ENCODE assay signal across 28 mouse cellular contexts in the genomic region with DNA sequence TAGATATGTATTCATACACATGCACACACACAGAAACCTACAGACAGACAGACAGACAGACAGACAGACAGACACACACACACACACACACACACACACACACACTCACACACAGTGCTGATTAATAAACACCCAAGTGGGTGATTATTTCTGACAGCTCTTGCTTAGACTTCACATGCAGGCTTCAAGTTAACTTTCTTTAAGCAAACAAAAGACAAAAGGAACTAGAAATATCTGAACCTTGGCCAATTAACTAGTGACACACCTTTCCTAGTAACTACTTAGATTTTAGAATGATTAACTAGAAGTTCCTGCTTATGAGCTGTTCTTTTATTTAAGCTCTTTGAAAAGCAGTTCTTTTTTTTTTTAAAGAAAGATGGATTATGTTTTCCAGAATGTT. TPM values are rescaled to one million over a fixed set of nuclear protein-coding genes. Genes with fewer than 3 reads are reported as not detected.
DNase-seq lines count a peak whose midpoint lies in the region; ATAC-seq and TF ChIP-seq lines count a peak whose summit lies in the region.
"Had no signal": no experiment of that assay in that cellular context is flagged by ENCODE, and none has a peak within 500 bp of the region (broad histone marks: within the 10 kb centered on the region; RNA-seq: fewer than 3 reads in every experiment).

No protein-coding gene starts in this region.

- no peak for TF ChIP-seq EP300 in MEL (IDR thresholded peaks at IDR 0.05; ENCODE audit: low read depth in 1 of 2, low read length in 2 of 2)

- H3K4me1 ChIP-seq in kidney, adult 2 months (ENCODE audit: control insufficient read depth, insufficient read depth, low read length) = no peaks in the 10 kb centered on the region
- H3K4me1 ChIP-seq in MEL (ENCODE audit: control insufficient read depth in 1 of 2, insufficient read depth in 2 of 2, low read length in 2 of 2) = peaks cover 0 to 5% of the 10 kb centered on the region in 2 experiments; a peak in 1 of 4 replicates
- H3K4me1 ChIP-seq in intestine, embryonic 16.5 days (ENCODE audit: control insufficient read depth, insufficient read depth, low read length) = no peaks in the 10 kb centered on the region
- peaks cover 2% of the 10 kb centered on the region; the same call in 1 of the 2 replicates for H3K4me1 ChIP-seq in stomach, embryonic 16.5 days (ENCODE audit: control insufficient read depth, insufficient read depth, low read length)
- H3K4me1 ChIP-seq in liver, embryonic 11.5 days (replicated peaks; ENCODE audit: control insufficient read depth, insufficient read depth, low read length) = no peaks in the 10 kb centered on the region
- H3K4me1 ChIP-seq in heart, embryonic 12.5 days (replicated peaks) = peaks cover 27% of the 10 kb centered on the region
- H3K4me1 ChIP-seq: embryonic facial prominence, embryonic 12.5 days; hindbrain, embryonic 10.5 days; hindbrain, embryonic 13.5 days had no signal

- H3K9ac ChIP-seq in MEL (ENCODE audit: control insufficient read depth, low read depth, low read length, poor library complexity, severe bottlenecking) = no peak overlapping the region
- no peak overlapping the region for H3K9ac ChIP-seq in intestine, embryonic 16.5 days (ENCODE audit: low read depth, low read length)
- no peak overlapping the region for H3K9ac ChIP-seq in stomach, embryonic 16.5 days (ENCODE audit: low read length)
- no peak overlapping the region for H3K9ac ChIP-seq in liver, embryonic 11.5 days (ENCODE audit: low read depth, low read length)
- no peak overlapping the region for H3K9ac ChIP-seq in heart, embryonic 12.5 days
- H3K9ac ChIP-seq: embryonic facial prominence, embryonic 12.5 days; embryonic facial prominence, embryonic 15.5 days; forebrain, postnatal 0 days; heart, embryonic 15.5 days; hindbrain, embryonic 13.5 days had no signal

- no peaks in the 10 kb centered on the region for H3K9me3 ChIP-seq in MEL (replicated peaks; ENCODE audit: insufficient read depth, low read length)
- no peaks in the 10 kb centered on the region for H3K9me3 ChIP-seq in intestine, embryonic 16.5 days (ENCODE audit: control insufficient read depth, low read length)
- no peaks in the 10 kb centered on the region for H3K9me3 ChIP-seq in stomach, embryonic 16.5 days (replicated peaks; ENCODE audit: control insufficient read depth, low read length)
- H3K9me3 ChIP-seq in liver, embryonic 11.5 days (ENCODE audit: control insufficient read depth, low read length) = no peaks in the 10 kb centered on the region
- no peaks in the 10 kb centered on the region for H3K9me3 ChIP-seq in heart, embryonic 12.5 days (replicated peaks)
- H3K9me3 ChIP-seq: embryonic facial prominence, embryonic 12.5 days; embryonic facial prominence, embryonic 15.5 days; heart, embryonic 15.5 days; hindbrain, embryonic 10.5 days; hindbrain, embryonic 13.5 days had no signal

- H3K79me2 ChIP-seq in MEL (ENCODE audit: control insufficient read depth, insufficient read depth, low read length, poor library complexity) = no peaks in the 10 kb centered on the region

- H3K36me3 ChIP-seq in kidney, adult 2 months (ENCODE audit: control insufficient read depth, insufficient read depth, low read length) = no peaks in the 10 kb centered on the region
- no peaks in the 10 kb centered on the region for H3K36me3 ChIP-seq in MEL (ENCODE audit: control insufficient read depth in 1 of 2, insufficient read depth in 2 of 2, low read length in 2 of 2)
- H3K36me3 ChIP-seq in intestine, embryonic 16.5 days (ENCODE audit: control insufficient read depth, insufficient read depth, low read length) = no peaks in the 10 kb centered on the region
- no peaks in the 10 kb centered on the region for H3K36me3 ChIP-seq in stomach, embryonic 16.5 days (ENCODE audit: control insufficient read depth, insufficient read depth, low read length)
- H3K36me3 ChIP-seq in liver, embryonic 11.5 days (ENCODE audit: control insufficient read depth, insufficient read depth, low read length) = no peaks in the 10 kb centered on the region
- H3K36me3 ChIP-seq in heart, embryonic 12.5 days = no peaks in the 10 kb centered on the region
- H3K36me3 ChIP-seq: embryonic facial prominence, embryonic 12.5 days; embryonic facial prominence, embryonic 15.5 days; heart, embryonic 15.5 days; hindbrain, embryonic 10.5 days; hindbrain, embryonic 13.5 days had no signal

- no peak for TF ChIP-seq CTCF in kidney, adult 2 months (conservative IDR thresholded peaks at IDR 0.05; ENCODE audit: insufficient read depth, insufficient read length, low read depth, low read length)
- TF ChIP-seq CTCF in MEL (IDR thresholded peaks at IDR 0.05 in 2 of 3, conservative IDR thresholded peaks at IDR 0.05 in 1 of 3; ENCODE audit: control insufficient read depth in 1 of 3, insufficient read depth in 1 of 3, low read depth in 2 of 3, low read length in 3 of 3, poor library complexity in 1 of 3, severe bottlenecking in 1 of 3) = no peak

- TF ChIP-seq POLR2A in kidney, adult 2 months (IDR thresholded peaks at IDR 0.05; ENCODE audit: low read depth, low read length) = no peak
- no peak for TF ChIP-seq POLR2A in MEL (IDR thresholded peaks at IDR 0.05; ENCODE audit: control insufficient read depth in 1 of 2, insufficient read depth in 1 of 2, low read depth in 1 of 2, low read length in 2 of 2, poor library complexity in 1 of 2)

- H3K27ac ChIP-seq in kidney, adult 2 months (ENCODE audit: insufficient read depth, low read depth, low read length) = no peak overlapping the region
- H3K27ac ChIP-seq in MEL (ENCODE audit: control insufficient read depth, low read depth, low read length) = no peak overlapping the region
- no peak overlapping the region for H3K27ac ChIP-seq in intestine, embryonic 16.5 days (ENCODE audit: low read length)
- no peak overlapping the region for H3K27ac ChIP-seq in stomach, embryonic 16.5 days (ENCODE audit: low read length)
- H3K27ac ChIP-seq in liver, embryonic 11.5 days (ENCODE audit: low read depth, low read length) = no peak overlapping the region
- H3K27ac ChIP-seq in heart, embryonic 12.5 days (ENCODE audit: poor library complexity, severe bottlenecking) = no peak overlapping the region
- H3K27ac ChIP-seq: embryonic facial prominence, embryonic 12.5 days; embryonic facial prominence, embryonic 15.5 days; heart, adult 2 months; heart, embryonic 15.5 days; hindbrain, embryonic 10.5 days; hindbrain, embryonic 13.5 days had no signal

- H3K4me2 ChIP-seq in intestine, embryonic 16.5 days (ENCODE audit: low read depth, low read length) = no peak overlapping the region
- no peak overlapping the region for H3K4me2 ChIP-seq in stomach, embryonic 16.5 days (ENCODE audit: low read depth, low read length)
- no peak overlapping the region for H3K4me2 ChIP-seq in liver, embryonic 11.5 days
- no peak overlapping the region for H3K4me2 ChIP-seq in heart, embryonic 12.5 days
- H3K4me2 ChIP-seq: embryonic facial prominence, embryonic 12.5 days; embryonic facial prominence, embryonic 15.5 days; heart, embryonic 11.5 days; heart, embryonic 15.5 days; hindbrain, embryonic 13.5 days had no signal

- no peak for TF ChIP-seq RAD21 in MEL (IDR thresholded peaks at IDR 0.05; ENCODE audit: low read depth, low read length)

- no peak overlapping the region for H3K4me3 ChIP-seq in kidney, adult 2 months (ENCODE audit: insufficient read depth, low read depth, low read length)
- H3K4me3 ChIP-seq in MEL (ENCODE audit: control insufficient read depth in 1 of 2, insufficient read depth in 1 of 2, low read depth in 2 of 2, low read length in 2 of 2) = no peak overlapping the region
- no peak overlapping the region for H3K4me3 ChIP-seq in intestine, embryonic 16.5 days (ENCODE audit: low read length)
- H3K4me3 ChIP-seq in stomach, embryonic 16.5 days (replicated peaks; ENCODE audit: low read length) = no peak overlapping the region
- no peak overlapping the region for H3K4me3 ChIP-seq in liver, embryonic 11.5 days (ENCODE audit: low read depth, low read length)
- H3K4me3 ChIP-seq in heart, embryonic 12.5 days = no peak overlapping the region
- H3K4me3 ChIP-seq: embryonic facial prominence, embryonic 12.5 days; embryonic facial prominence, embryonic 15.5 days; heart, adult 2 months; heart, embryonic 15.5 days; hindbrain, embryonic 10.5 days; hindbrain, embryonic 13.5 days had no signal

- H3K27me3 ChIP-seq in kidney, adult 2 months (replicated peaks; ENCODE audit: control insufficient read depth, insufficient read depth, low read length) = no peaks in the 10 kb centered on the region
- H3K27me3 ChIP-seq in MEL (ENCODE audit: control insufficient read depth in 1 of 2, insufficient read depth in 2 of 2, low read length in 2 of 2) = no peaks in the 10 kb centered on the region; a peak in 1 of 4 replicates
- no peaks in the 10 kb centered on the region for H3K27me3 ChIP-seq in intestine, embryonic 16.5 days (replicated peaks; ENCODE audit: control insufficient read depth, insufficient read depth, low read length)
- H3K27me3 ChIP-seq in stomach, embryonic 16.5 days (ENCODE audit: control insufficient read depth, insufficient read depth, low read length) = no peaks in the 10 kb centered on the region
- no peaks in the 10 kb centered on the region for H3K27me3 ChIP-seq in liver, embryonic 11.5 days (replicated peaks; ENCODE audit: control insufficient read depth, insufficient read depth, low read length)
- H3K27me3 ChIP-seq in heart, embryonic 12.5 days (replicated peaks) = no peaks in the 10 kb centered on the region
- H3K27me3 ChIP-seq: embryonic facial prominence, embryonic 12.5 days; embryonic facial prominence, embryonic 15.5 days; heart, embryonic 15.5 days; hindbrain, embryonic 13.5 days had no signal

- ATAC-seq in intestine, embryonic 16.5 days = peak; percentile 66
- 0 out of 2 replicates have a peak, but pooled peaks have one; percentile 25 for ATAC-seq in stomach, embryonic 16.5 days (ENCODE audit: insufficient read depth, low FRiP score)
- ATAC-seq in liver, embryonic 11.5 days (replicated peaks; ENCODE audit: low FRiP score) = no peak
- ATAC-seq in heart, embryonic 12.5 days (ENCODE audit: insufficient number of reproducible peaks, low FRiP score) = no peak
- ATAC-seq: forebrain, embryonic 14.5 days; hindbrain, embryonic 16.5 days had no signal

- DNase-seq in kidney, adult 2 months = peak; percentile 8
- no peak for DNase-seq in kidney, postnatal 4 days
- peak; percentile 21 for DNase-seq in MEL (ENCODE audit: low read depth, low spot score)
- DNase-seq in liver, embryonic 11.5 days (ENCODE audit: low spot score) = no peak
- DNase-seq in yolk sac, embryonic 10.5 days (ENCODE audit: low spot score) = no peak
- DNase-seq: adrenal gland, adult 2 months; adrenal gland, postnatal 14 days; cerebellum, adult 11 months; cerebellum, adult 2 months; cerebellum, adult 9-11 months; cerebellum, postnatal 25 days; gastrocnemius, postnatal 25 days; heart, adult 2 months; heart, postnatal 10 days; heart, postnatal 36 days had no signal

RNA-seq across cellular contexts. Expression of gene Prss35, which starts 9.1 kb away (rescaled TPM):
- polyA plus RNA-seq in kidney, adult 2 months (2012; rRNA removed) = 0.20 and 0.87 TPM in 2 replicates
- not detected in 2 replicates for total RNA-seq in MEL (2012; rRNA removed)
- not detected for polyA plus RNA-seq in MEL (2012; ENCODE audit: insufficient read depth in 1 of 2, insufficient read length in 2 of 2, low read depth in 1 of 2, low replicate concordance in 2 of 2, missing spikeins in 1 of 2)
- polyA plus RNA-seq in intestine, embryonic 16.5 days (2015; fragmentation: Nextera tagmentation; extraction: Ambion mirVana) = 15.2 and 16.0 TPM in 2 replicates
- polyA plus RNA-seq in stomach, embryonic 16.5 days (2015; fragmentation: Nextera tagmentation; extraction: Ambion mirVana) = 21.9 and 23.0 TPM in 2 replicates
- polyA plus RNA-seq in liver, embryonic 11.5 days (2014; fragmentation: Nextera tagmentation; extraction: Ambion mirVana) = 2.3 and 3.7 TPM in 2 replicates
- 32.7 and 34.7 TPM in 2 replicates for polyA plus RNA-seq in heart, embryonic 12.5 days (2016; fragmentation: Nextera tagmentation; extraction: Ambion mirVana)
- total RNA-seq: common myeloid progenitor, adult 5-6 weeks had no signal

RNA-seq across cellular contexts. Expression of gene Me1, which starts 38.6 kb away (rescaled TPM):
- 150 and 153 TPM in 2 replicates for polyA plus RNA-seq in kidney, adult 2 months (2012; rRNA removed)
- 7.1 and 12.1 TPM in 2 replicates for total RNA-seq in MEL (2012; rRNA removed)
- polyA plus RNA-seq in MEL (2012; ENCODE audit: insufficient read depth in 1 of 2, insufficient read length in 2 of 2, low read depth in 1 of 2, low replicate concordance in 2 of 2, missing spikeins in 1 of 2) = 100 to 1,000 TPM in 1 of 2 experiments, 10 to 100 TPM in 1; 23.4 to 123 TPM
- polyA plus RNA-seq in intestine, embryonic 16.5 days (2015; fragmentation: Nextera tagmentation; extraction: Ambion mirVana) = 23.5 and 23.9 TPM in 2 replicates
- polyA plus RNA-seq in stomach, embryonic 16.5 days (2015; fragmentation: Nextera tagmentation; extraction: Ambion mirVana) = 26.6 and 39.2 TPM in 2 replicates
- polyA plus RNA-seq in liver, embryonic 11.5 days (2014; fragmentation: Nextera tagmentation; extraction: Ambion mirVana) = 6.6 and 7.7 TPM in 2 replicates
- polyA plus RNA-seq in heart, embryonic 12.5 days (2016; fragmentation: Nextera tagmentation; extraction: Ambion mirVana) = 50.0 and 51.1 TPM in 2 replicates

Comparison
In these comparisons a context has a peak if more than half of its experiments do, and no peak if none do; other contexts are left out.
1. DNase-seq: peak in kidney, adult 2 months (single experiment) and MEL (single experiment); none in kidney, postnatal 4 days (0 of 2), liver, embryonic 11.5 days (single experiment) and yolk sac, embryonic 10.5 days (single experiment).
2. ATAC-seq: peak in intestine, embryonic 16.5 days (single experiment) and stomach, embryonic 16.5 days (single experiment); none in liver, embryonic 11.5 days (single experiment) and heart, embryonic 12.5 days (single experiment).